ENCODE assay signal across 9 mouse cellular contexts in the genomic region with DNA sequence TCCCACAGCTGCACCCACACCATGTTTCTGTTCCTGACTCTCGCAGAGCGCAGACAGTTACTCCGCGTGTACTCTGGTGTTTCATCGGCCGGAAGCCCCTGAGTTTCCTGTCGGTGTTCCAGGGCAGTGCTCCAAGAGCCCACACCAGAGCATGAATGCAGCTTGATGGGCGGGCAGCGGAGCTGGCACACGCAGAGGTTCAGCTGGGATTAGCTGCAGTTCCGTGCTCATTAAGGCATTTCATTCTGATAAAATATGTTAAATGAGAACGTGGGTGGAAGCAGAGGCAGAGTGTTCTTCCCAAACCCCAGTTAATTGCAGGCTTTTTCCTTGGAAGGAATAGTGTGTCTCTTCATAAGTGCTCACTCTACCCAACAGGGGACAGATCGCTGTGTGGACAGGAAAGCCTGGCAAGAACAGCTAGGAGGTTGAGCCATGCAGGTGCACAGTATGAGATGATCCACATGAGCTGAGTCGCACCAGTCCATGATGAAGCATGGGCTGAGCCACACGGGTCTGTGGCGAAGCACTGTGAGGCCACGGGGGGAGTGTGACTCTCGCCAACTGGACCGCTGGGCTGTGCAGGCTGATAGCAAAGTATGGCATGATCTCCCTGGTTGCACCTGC.
DNase-seq lines count a peak whose midpoint lies in the region; ATAC-seq and TF ChIP-seq lines count a peak whose summit lies in the region.
"Had no signal": no experiment of that assay in that cellular context is flagged by ENCODE, and none has a peak within 500 bp of the region (broad histone marks: within the 10 kb centered on the region; RNA-seq: fewer than 3 reads in every experiment).

No protein-coding gene starts in this region.

- no peaks in the 10 kb centered on the region for H3K36me3 ChIP-seq in heart, adult 2 months (ENCODE audit: control insufficient read depth, insufficient read depth, low read length)
- H3K36me3 ChIP-seq in hindbrain, postnatal 0 days (ENCODE audit: insufficient read depth, low read length): no peaks in the 10 kb centered on the region
- H3K36me3 ChIP-seq in limb, embryonic 10.5 days: no peaks in the 10 kb centered on the region

- no peaks in the 10 kb centered on the region for H3K4me1 ChIP-seq in heart, adult 2 months (ENCODE audit: control insufficient read depth, insufficient read depth, low read length)
- H3K4me1 ChIP-seq in hindbrain, postnatal 0 days (ENCODE audit: insufficient read depth, low read length): no peaks in the 10 kb centered on the region; the same call in 1 of the 2 replicates
- H3K4me1 ChIP-seq in limb, embryonic 10.5 days: peaks cover 20% of the 10 kb centered on the region

- H3K27ac ChIP-seq in heart, adult 2 months: no peak overlapping the region
- H3K27ac ChIP-seq in hindbrain, postnatal 0 days: 0 out of 2 replicates have a peak overlapping the region, but pooled peaks have one; percentile 12
- H3K27ac ChIP-seq in limb, embryonic 10.5 days: peak overlapping the region; percentile 11; the same call in 1 of the 2 replicates
- H3K27ac ChIP-seq: liver, embryonic 14.5 days had no signal

- TF ChIP-seq CTCF in heart, adult 2 months (IDR thresholded peaks at IDR 0.05): no peak
- no peak for TF ChIP-seq CTCF in hindbrain, postnatal 0 days (IDR thresholded peaks at IDR 0.05; ENCODE audit: low read depth)

- no peak for TF ChIP-seq POLR2A in heart, adult 2 months (IDR thresholded peaks at IDR 0.05; ENCODE audit: insufficient read depth, low read depth, low read length)

- no peak overlapping the region for H3K4me2 ChIP-seq in hindbrain, postnatal 0 days (ENCODE audit: low read depth, low read length)

- no peaks in the 10 kb centered on the region for H3K79me2 ChIP-seq in heart, adult 2 months (replicated peaks; ENCODE audit: control insufficient read depth, insufficient read depth, low read length)

- H3K9me3 ChIP-seq in hindbrain, postnatal 0 days (ENCODE audit: low read length): no peaks in the 10 kb centered on the region
- no peaks in the 10 kb centered on the region for H3K9me3 ChIP-seq in limb, embryonic 10.5 days (replicated peaks)

- H3K27me3 ChIP-seq in heart, adult 2 months (ENCODE audit: control insufficient read depth, insufficient read depth, low read length): no peaks in the 10 kb centered on the region
- H3K27me3 ChIP-seq in hindbrain, postnatal 0 days (ENCODE audit: insufficient read depth, low read length): no peaks in the 10 kb centered on the region
- H3K27me3 ChIP-seq in limb, embryonic 10.5 days (ENCODE audit: low read depth, poor library complexity, severe bottlenecking): peaks cover 15% of the 10 kb centered on the region; the same call in 1 of the 2 replicates

- no peak overlapping the region for H3K9ac ChIP-seq in heart, adult 2 months (ENCODE audit: low read depth, low read length)
- H3K9ac ChIP-seq in hindbrain, postnatal 0 days (replicated peaks; ENCODE audit: low read length): no peak overlapping the region
- H3K9ac ChIP-seq: liver, embryonic 14.5 days had no signal

- TF ChIP-seq EP300 in heart, adult 2 months (IDR thresholded peaks at IDR 0.05; ENCODE audit: insufficient read depth, low read depth, low read length): no peak

- no peak overlapping the region for H3K4me3 ChIP-seq in heart, adult 2 months
- H3K4me3 ChIP-seq in hindbrain, postnatal 0 days (ENCODE audit: low read length): no peak overlapping the region
- no peak overlapping the region for H3K4me3 ChIP-seq in limb, embryonic 10.5 days

- 52% methylated on average over 19 of the region's 19 CpGs for WGBS in heart, adult 2 months
- WGBS in hindbrain, postnatal 0 days: 31% methylated on average over 19 of the region's 19 CpGs
- 95% methylated on average over 19 of the region's 19 CpGs for WGBS in limb, embryonic 10.5 days

- ATAC-seq in hindbrain, postnatal 0 days: peak; percentile 43

- intact Hi-C loops in heart, postnatal 10 days (cut with DNase I): no loop called here
- intact Hi-C loops in heart, adult 2 months (cut with DNase I): no loop called here

- peak; percentile 22 to 27 for DNase-seq in heart, postnatal 10 days
- DNase-seq in heart, adult 2 months: no peak
- peak; percentile 90 for DNase-seq in brain, adult 2 months (ENCODE audit: low read depth, low spot score)
- DNase-seq in hindbrain, postnatal 0 days (ENCODE audit: low spot score): peak; percentile 75
- no peak for DNase-seq in limb, embryonic 10.5 days (ENCODE audit: low spot score)
- no peak for DNase-seq in adrenal gland, adult (ENCODE audit: inconsistent age in 2 of 2, low spot score in 1 of 2)
- no peak for DNase-seq in c-Kit-positive CD71-positive TER-119-positive erythroid progenitor cells, embryonic 14.5 days (ENCODE audit: low spot score)
- DNase-seq in B cell, adult 2 months: no peak

Comparison
In these comparisons a context has a peak if more than half of its experiments do, and no peak if none do; other contexts are left out.
1. DNase-seq: peak in heart, postnatal 10 days (2 of 2), brain, adult 2 months (single experiment) and hindbrain, postnatal 0 days (single experiment); none in heart, adult 2 months (0 of 2), limb, embryonic 10.5 days (single experiment), adrenal gland, adult (0 of 2), c-Kit-positive CD71-positive TER-119-positive erythroid progenitor cells, embryonic 14.5 days (single experiment) and B cell, adult 2 months (0 of 2).